Mouse (Mus musculus) kidney, adult 18-20 months (tissue): Measurements from ENCODE around the gene Comt.
A peak's percentile ranks its signal among the peaks of the same experiment; 100 is the strongest.

Experiments
- DNase-seq: peaks from one replicate; pipeline ENCODE4 v3.0.0; 2021

Gene Comt

GRCm38 (mm10) chr16:18387704-18388582, 38.7 kb downstream of the Comt start:
- DNase-seq: no peak

- no peak for DNase-seq
These were observed 39.7 kb downstream of the Comt start for GRCm38 (mm10) chr16:18386972-18387371.

GRCm38 (mm10) chr16:18386451-18386850, 40.2 kb downstream of the Comt start:
- DNase-seq: no peak

GRCm38 (mm10) chr16:18385411-18385810, 41.2 kb downstream of the Comt start:
- DNase-seq: no peak

- DNase-seq: no peak
These were observed 42.0 kb downstream of the Comt start for GRCm38 (mm10) chr16:18384659-18385058.

GRCm38 (mm10) chr16:18384211-18384610, 42.4 kb downstream of the Comt start:
- no peak for DNase-seq

GRCm38 (mm10) chr16:18383756-18384155, 42.9 kb downstream of the Comt start:
- peak; percentile 60 for DNase-seq

- DNase-seq: no peak
These were observed 43.5 kb downstream of the Comt start for GRCm38 (mm10) chr16:18383045-18383726.

- DNase-seq: no peak
These were observed 44.9 kb downstream of the Comt start for GRCm38 (mm10) chr16:18381621-18382258.

GRCm38 (mm10) chr16:18380495-18381063, 46.1 kb downstream of the Comt start:
- DNase-seq: no peak

GRCm38 (mm10) chr16:18379338-18380001, 47.2 kb downstream of the Comt start:
- peak; percentile 62 for DNase-seq

- DNase-seq: peak; percentile 45
These were observed 48.2 kb downstream of the Comt start for GRCm38 (mm10) chr16:18378489-18378888.

GRCm38 (mm10) chr16:18377203-18377602, 49.4 kb downstream of the Comt start:
- peak; percentile 67 for DNase-seq

GRCm38 (mm10) chr16:18376297-18376954, 50.2 kb downstream of the Comt start:
- DNase-seq: no peak

- DNase-seq: no peak
These were observed 53.0 kb downstream of the Comt start for GRCm38 (mm10) chr16:18373632-18374031.

- DNase-seq: no peak
These were observed 56.5 kb downstream of the Comt start for GRCm38 (mm10) chr16:18370197-18370596.

- DNase-seq: no peak
These were observed 59.8 kb downstream of the Comt start for GRCm38 (mm10) chr16:18366849-18367248.

- no peak for DNase-seq
These were observed 63.7 kb downstream of the Comt start for GRCm38 (mm10) chr16:18362948-18363347.

GRCm38 (mm10) chr16:18360151-18360805, 66.4 kb downstream of the Comt start:
- no peak for DNase-seq

GRCm38 (mm10) chr16:18357977-18358376, 68.7 kb downstream of the Comt start:
- no peak for DNase-seq

- DNase-seq: no peak
These were observed 69.7 kb downstream of the Comt start for GRCm38 (mm10) chr16:18356961-18357360.
